ENCODE assay signal across 8 mouse cellular contexts in the genomic region with DNA sequence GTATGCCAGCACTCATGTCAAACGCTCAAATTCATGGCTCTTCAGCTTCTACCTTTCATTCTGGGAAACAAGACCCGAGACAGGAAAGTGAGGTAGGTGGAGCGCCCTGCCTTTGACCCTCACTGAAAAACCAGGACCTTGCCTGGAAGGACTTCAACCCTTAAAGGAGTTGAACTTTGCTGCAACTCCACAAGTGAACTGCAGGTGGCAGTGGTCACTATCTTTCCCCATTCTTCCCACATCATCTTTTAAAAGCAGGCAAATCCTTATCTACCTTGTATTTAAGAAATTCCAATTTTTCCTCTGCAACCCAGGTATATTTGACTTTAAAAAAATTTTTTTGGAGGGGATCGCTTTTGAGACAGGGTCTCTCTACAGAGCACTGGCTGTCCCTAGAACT. TPM values are rescaled to one million over a fixed set of nuclear protein-coding genes. Genes with fewer than 3 reads are reported as not detected.
DNase-seq lines count a peak whose midpoint lies in the region; ATAC-seq and TF ChIP-seq lines count a peak whose summit lies in the region.

No protein-coding gene starts in this region.

- DNase-seq in forebrain, postnatal 0 days = peak; percentile 44
- DNase-seq in thymus, adult 2 months = peak; percentile 18
- no peak for DNase-seq in thymus, postnatal 10 days (ENCODE audit: low spot score in 2 of 2)
- DNase-seq in kidney, postnatal 14 days = peak; percentile 19
- peak; percentile 58 for DNase-seq in stomach, postnatal 0 days (ENCODE audit: low spot score)
- no peak for DNase-seq in heart, adult 11 months
- DNase-seq in urinary bladder, postnatal 14 days (ENCODE audit: low spot score) = no peak

- H3K4me3 ChIP-seq in forebrain, postnatal 0 days (ENCODE audit: low read depth, low read length) = no peak overlapping the region
- H3K4me3 ChIP-seq in forebrain, embryonic 16.5 days (replicated peaks; ENCODE audit: low read length) = no peak overlapping the region
- no peak overlapping the region for H3K4me3 ChIP-seq in thymus, adult 2 months (ENCODE audit: control insufficient read depth, insufficient read depth, low read length)
- no peak overlapping the region for H3K4me3 ChIP-seq in stomach, postnatal 0 days (ENCODE audit: low read depth, low read length)

- TF ChIP-seq POLR2A in thymus, adult 2 months (IDR thresholded peaks at IDR 0.05; ENCODE audit: control insufficient read depth, extremely low read depth, insufficient read depth, low read length, poor library complexity) = no peak

- no peak for ATAC-seq in forebrain, postnatal 0 days
- ATAC-seq in forebrain, embryonic 16.5 days = no peak
- no peak for ATAC-seq in stomach, postnatal 0 days (ENCODE audit: low FRiP score, low TSS enrichment)

- H3K4me2 ChIP-seq in forebrain, postnatal 0 days (ENCODE audit: low read depth) = no peak overlapping the region
- no peak overlapping the region for H3K4me2 ChIP-seq in forebrain, embryonic 16.5 days (ENCODE audit: low read length)
- no peak overlapping the region for H3K4me2 ChIP-seq in stomach, postnatal 0 days (replicated peaks; ENCODE audit: low read depth)

- no peaks in the 10 kb centered on the region for H3K4me1 ChIP-seq in forebrain, postnatal 0 days (ENCODE audit: insufficient read depth)
- H3K4me1 ChIP-seq in forebrain, embryonic 16.5 days (replicated peaks; ENCODE audit: control insufficient read depth, insufficient read depth, low read length) = no peaks in the 10 kb centered on the region
- no peaks in the 10 kb centered on the region for H3K4me1 ChIP-seq in thymus, adult 2 months (replicated peaks; ENCODE audit: control insufficient read depth, insufficient read depth, low read length)
- H3K4me1 ChIP-seq in stomach, postnatal 0 days (replicated peaks; ENCODE audit: control insufficient read depth, insufficient read depth) = no peaks in the 10 kb centered on the region

- TF ChIP-seq EP300 in stomach, postnatal 0 days (optimal IDR thresholded peaks at IDR 0.05) = no peak

- no peaks in the 10 kb centered on the region for H3K9me3 ChIP-seq in forebrain, postnatal 0 days (ENCODE audit: low read length)
- no peaks in the 10 kb centered on the region for H3K9me3 ChIP-seq in forebrain, embryonic 16.5 days (ENCODE audit: control insufficient read depth, low read length)
- H3K9me3 ChIP-seq in stomach, postnatal 0 days (ENCODE audit: control insufficient read depth, low read length) = no peaks in the 10 kb centered on the region

- H3K27ac ChIP-seq in forebrain, postnatal 0 days (ENCODE audit: low read depth, low read length) = no peak overlapping the region
- no peak overlapping the region for H3K27ac ChIP-seq in forebrain, embryonic 16.5 days (ENCODE audit: low read length)
- H3K27ac ChIP-seq in thymus, adult 2 months (ENCODE audit: control insufficient read depth, insufficient read depth, low read length) = no peak overlapping the region
- no peak overlapping the region for H3K27ac ChIP-seq in stomach, postnatal 0 days (replicated peaks)

- TF ChIP-seq CTCF in forebrain, postnatal 0 days (IDR thresholded peaks at IDR 0.05; ENCODE audit: low read depth) = peak; percentile 77
- no peak; the same call in 1 of the 2 replicates for TF ChIP-seq CTCF in thymus, adult 2 months (IDR thresholded peaks at IDR 0.05; ENCODE audit: borderline replicate concordance, control insufficient read depth, extremely low read depth, insufficient read depth, low read length, poor library complexity)
- peak; percentile 84 for TF ChIP-seq CTCF in stomach, postnatal 0 days (IDR thresholded peaks at IDR 0.05; ENCODE audit: low read depth)

- no peaks in the 10 kb centered on the region for H3K27me3 ChIP-seq in forebrain, postnatal 0 days (ENCODE audit: insufficient read depth, low read length)
- no peaks in the 10 kb centered on the region for H3K27me3 ChIP-seq in forebrain, embryonic 16.5 days (replicated peaks; ENCODE audit: control insufficient read depth, insufficient read depth, low read length)
- H3K27me3 ChIP-seq in thymus, adult 2 months (ENCODE audit: control insufficient read depth, insufficient read depth, low read length) = no peaks in the 10 kb centered on the region
- no peaks in the 10 kb centered on the region for H3K27me3 ChIP-seq in stomach, postnatal 0 days (ENCODE audit: control insufficient read depth, insufficient read depth, low read length)

- 73% methylated on average over 4 of the region's 4 CpGs for WGBS in forebrain, postnatal 0 days
- 73% methylated on average over 4 of the region's 4 CpGs for WGBS in forebrain, embryonic 16.5 days
- 72% methylated on average over 4 of the region's 4 CpGs for WGBS in thymus, adult 2 months
- 58% methylated on average over 4 of the region's 4 CpGs for WGBS in stomach, postnatal 0 days

- H3K9ac ChIP-seq in forebrain, postnatal 0 days = no peak overlapping the region
- no peak overlapping the region for H3K9ac ChIP-seq in forebrain, embryonic 16.5 days (replicated peaks; ENCODE audit: low read depth, low read length)
- no peak overlapping the region for H3K9ac ChIP-seq in stomach, postnatal 0 days (ENCODE audit: low read length)

- peaks cover 79% of the 10 kb centered on the region for H3K36me3 ChIP-seq in forebrain, postnatal 0 days (ENCODE audit: insufficient read depth)
- H3K36me3 ChIP-seq in forebrain, embryonic 16.5 days (ENCODE audit: control insufficient read depth, insufficient read depth) = peaks cover 45% of the 10 kb centered on the region
- peaks cover 37% of the 10 kb centered on the region for H3K36me3 ChIP-seq in thymus, adult 2 months (ENCODE audit: control insufficient read depth, insufficient read depth, low read length)
- peaks cover 31% of the 10 kb centered on the region for H3K36me3 ChIP-seq in stomach, postnatal 0 days (ENCODE audit: control insufficient read depth, insufficient read depth, low read length)

RNA-seq across cellular contexts. Expression of a gene that starts 8.4 kb away (rescaled TPM):
- 8.7 and 10.3 TPM in 2 replicates for total RNA-seq in forebrain, postnatal 0 days (2014; rRNA removed)
- 13.2 and 13.6 TPM in 2 replicates for polyA plus RNA-seq in forebrain, postnatal 0 days (2015; fragmentation: Nextera tagmentation; extraction: Ambion mirVana)
- 3.8 TPM in 2 replicates for polyA plus RNA-seq in forebrain, embryonic 16.5 days (2015; fragmentation: Nextera tagmentation; extraction: Ambion mirVana)
- polyA plus RNA-seq in thymus, adult 2 months (2012; rRNA removed) = 6.7 and 12.8 TPM in 2 replicates
- 777 and 946 TPM in 2 replicates for polyA plus RNA-seq in stomach, postnatal 0 days (2015; fragmentation: Nextera tagmentation; extraction: Ambion mirVana)

RNA-seq across cellular contexts. Expression of a gene that starts 13.5 kb away (rescaled TPM):
- total RNA-seq in forebrain, postnatal 0 days (2014; rRNA removed) = 25.9 and 29.7 TPM in 2 replicates
- 43.6 and 56.0 TPM in 2 replicates for polyA plus RNA-seq in forebrain, postnatal 0 days (2015; fragmentation: Nextera tagmentation; extraction: Ambion mirVana)
- 85.9 and 90.0 TPM in 2 replicates for polyA plus RNA-seq in forebrain, embryonic 16.5 days (2015; fragmentation: Nextera tagmentation; extraction: Ambion mirVana)
- 46.5 and 52.2 TPM in 2 replicates for polyA plus RNA-seq in thymus, adult 2 months (2012; rRNA removed)
- 44.5 and 48.8 TPM in 2 replicates for polyA plus RNA-seq in stomach, postnatal 0 days (2015; fragmentation: Nextera tagmentation; extraction: Ambion mirVana)

RNA-seq across cellular contexts. Expression of a gene that starts 24.8 kb away (rescaled TPM):
- 29.7 and 37.0 TPM in 2 replicates for total RNA-seq in forebrain, postnatal 0 days (2014; rRNA removed)
- polyA plus RNA-seq in forebrain, postnatal 0 days (2015; fragmentation: Nextera tagmentation; extraction: Ambion mirVana) = 30.2 and 34.9 TPM in 2 replicates
- 41.5 and 43.0 TPM in 2 replicates for polyA plus RNA-seq in forebrain, embryonic 16.5 days (2015; fragmentation: Nextera tagmentation; extraction: Ambion mirVana)
- 78.0 and 79.8 TPM in 2 replicates for polyA plus RNA-seq in thymus, adult 2 months (2012; rRNA removed)
- polyA plus RNA-seq in stomach, postnatal 0 days (2015; fragmentation: Nextera tagmentation; extraction: Ambion mirVana) = 25.2 and 26.4 TPM in 2 replicates

Comparison
In these comparisons a context has a peak if more than half of its experiments do, and no peak if none do; other contexts are left out.
1. DNase-seq: peak in forebrain, postnatal 0 days (single experiment), thymus, adult 2 months (single experiment), kidney, postnatal 14 days (single experiment) and stomach, postnatal 0 days (single experiment); none in thymus, postnatal 10 days (0 of 2), heart, adult 11 months (single experiment) and urinary bladder, postnatal 14 days (single experiment).
2. RNA of a gene that starts 8.4 kb away (polyA plus RNA-seq): 777 to 946 TPM in stomach, postnatal 0 days; 13.2 to 13.6 TPM in forebrain, postnatal 0 days, 6.7 to 12.8 TPM in thymus, adult 2 months and 3.8 TPM in forebrain, embryonic 16.5 days; every median in the first group is over 10 times any median in the second.